Mouse (Mus musculus): Measurements from ENCODE around the gene Crygs. TPM values are rescaled to one million over a fixed set of nuclear protein-coding genes. Genes with fewer than 3 reads are reported as not detected.

The Crygs gene
- polyA plus RNA-seq, 1 experiment from 2014 or later, result 0.24 TPM

DNA sequence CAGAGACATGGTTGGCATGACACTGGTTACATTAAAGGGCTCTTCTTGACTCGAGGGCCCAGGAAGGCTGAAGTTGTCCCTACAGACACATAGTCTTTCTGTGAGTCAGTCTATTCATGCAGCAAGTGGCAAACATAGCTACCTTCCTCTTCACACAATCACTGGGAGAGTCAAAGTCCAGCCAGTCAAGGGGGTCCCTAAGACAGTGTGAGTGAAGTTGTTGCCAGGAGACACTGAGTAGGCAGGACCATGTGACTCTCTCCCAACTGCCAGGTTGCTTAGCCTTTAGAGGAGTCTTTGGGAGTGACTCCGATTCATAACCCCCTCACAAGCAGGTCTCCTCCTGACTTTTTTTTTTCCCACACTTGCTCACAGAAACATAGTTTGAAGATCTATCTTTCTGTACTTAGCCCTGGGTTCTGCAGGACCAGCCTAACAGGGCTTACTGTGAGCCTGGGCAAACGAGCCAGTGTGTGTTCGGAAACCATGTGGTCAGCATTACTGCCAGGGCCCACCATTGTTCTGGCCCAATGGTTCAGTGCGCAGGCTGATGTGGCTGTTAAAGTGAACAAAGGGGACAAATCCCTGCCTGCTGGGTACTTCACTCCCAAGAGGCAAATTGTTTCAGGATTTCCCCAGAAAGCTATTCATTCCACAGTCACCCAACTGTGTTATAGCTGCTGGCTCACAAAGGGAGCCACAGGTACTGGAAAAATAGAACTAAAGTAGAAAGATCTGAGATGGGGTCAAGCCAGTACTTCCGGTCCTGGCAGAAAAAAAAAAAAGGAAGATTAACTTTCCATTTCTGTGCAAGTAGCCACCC, 11.1 kb downstream of the Crygs start:
- Histone ChIP-seq H3K4me3 (ENCODE audit: low read depth, low read length) (no peak overlapping the region), H3K9me3 (replicated peaks; ENCODE audit: control insufficient read depth, low read length) (no peaks in the 10 kb centered on the region), H3K27ac (ENCODE audit: low read depth, low read length) (no peak overlapping the region), H3K9ac (ENCODE audit: low read depth, low read length) (no peak overlapping the region), H3K4me2 (no peak overlapping the region), H3K36me3 (ENCODE audit: control insufficient read depth, insufficient read depth, low read length) (no peaks in the 10 kb centered on the region), H3K27me3 (ENCODE audit: control insufficient read depth, insufficient read depth, low read length) (no peaks in the 10 kb centered on the region), H3K4me1 (ENCODE audit: control insufficient read depth, insufficient read depth, low read length) (no peaks in the 10 kb centered on the region)
- ATAC-seq (replicated peaks; ENCODE audit: insufficient number of reproducible peaks, low FRiP score, low TSS enrichment), result no peak
- 65% methylated on average over 6 of the region's 6 CpGs for WGBS (ENCODE audit: insufficient replicate concordance)

GRCm38 (mm10) chr16:22798520-22798919, 12.9 kb downstream of the Crygs start:
- Histone ChIP-seq H3K27ac (ENCODE audit: low read depth, low read length) (no peak overlapping the region), H3K9me3 (replicated peaks; ENCODE audit: control insufficient read depth, low read length) (no peaks in the 10 kb centered on the region), H3K4me3 (ENCODE audit: low read depth, low read length) (no peak overlapping the region), H3K4me1 (ENCODE audit: control insufficient read depth, insufficient read depth, low read length) (no peaks in the 10 kb centered on the region), H3K9ac (ENCODE audit: low read depth, low read length) (no peak overlapping the region), H3K4me2 (no peak overlapping the region), H3K27me3 (ENCODE audit: control insufficient read depth, insufficient read depth, low read length) (no peaks in the 10 kb centered on the region), H3K36me3 (ENCODE audit: control insufficient read depth, insufficient read depth, low read length) (no peaks in the 10 kb centered on the region)
- ATAC-seq (replicated peaks; ENCODE audit: insufficient number of reproducible peaks, low FRiP score, low TSS enrichment), result no peak
- 71% methylated on average over 3 of the region's 3 CpGs for WGBS (ENCODE audit: insufficient replicate concordance)

DNA sequence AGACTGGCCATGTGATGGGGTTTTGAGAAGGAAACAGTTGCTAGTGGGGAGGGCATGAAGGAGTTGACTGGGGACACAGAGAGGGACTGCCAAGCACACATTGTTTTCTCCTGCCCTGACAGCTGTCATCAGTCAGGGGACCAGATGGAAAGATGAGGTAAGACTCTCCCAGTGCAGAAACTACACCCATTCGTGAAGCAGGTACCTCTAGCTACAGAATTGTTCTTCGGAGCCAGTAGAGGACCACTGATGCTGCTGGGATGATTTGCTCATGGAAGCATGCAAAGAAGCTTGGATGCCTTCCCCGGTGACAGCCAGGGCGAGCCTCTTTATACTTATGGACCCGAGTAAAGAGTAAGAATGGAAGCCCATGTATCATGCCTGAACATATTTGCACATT, 13.9 kb downstream of the Crygs start:
- 74% methylated on average over 5 of the region's 5 CpGs for WGBS (ENCODE audit: insufficient replicate concordance)
- H3K4me3 ChIP-seq (ENCODE audit: low read depth, low read length), result no peak overlapping the region
- no peak overlapping the region for H3K4me2 ChIP-seq
- H3K36me3 ChIP-seq (ENCODE audit: control insufficient read depth, insufficient read depth, low read length), result no peaks in the 10 kb centered on the region
- H3K27me3 ChIP-seq (ENCODE audit: control insufficient read depth, insufficient read depth, low read length), result no peaks in the 10 kb centered on the region
- H3K4me1 ChIP-seq (ENCODE audit: control insufficient read depth, insufficient read depth, low read length), result no peaks in the 10 kb centered on the region
- no peak overlapping the region for H3K9ac ChIP-seq (ENCODE audit: low read depth, low read length)
- H3K27ac ChIP-seq (ENCODE audit: low read depth, low read length), result no peak overlapping the region
- ATAC-seq (replicated peaks; ENCODE audit: insufficient number of reproducible peaks, low FRiP score, low TSS enrichment), result no peak
- no peaks in the 10 kb centered on the region for H3K9me3 ChIP-seq (replicated peaks; ENCODE audit: control insufficient read depth, low read length)

GRCm38 (mm10) chr16:22795497-22795896, 15.9 kb downstream of the Crygs start:
- H3K9me3 ChIP-seq (replicated peaks; ENCODE audit: control insufficient read depth, low read length), result no peaks in the 10 kb centered on the region
- H3K36me3 ChIP-seq (ENCODE audit: control insufficient read depth, insufficient read depth, low read length), result no peaks in the 10 kb centered on the region
- H3K4me2 ChIP-seq, result no peak overlapping the region
- 83% methylated on average over 3 of the region's 3 CpGs for WGBS (ENCODE audit: insufficient replicate concordance)
- H3K27ac ChIP-seq (ENCODE audit: low read depth, low read length), result no peak overlapping the region
- no peak overlapping the region for H3K4me3 ChIP-seq (ENCODE audit: low read depth, low read length)
- peaks cover 5% of the 10 kb centered on the region; the same call in 1 of the 2 replicates for H3K4me1 ChIP-seq (ENCODE audit: control insufficient read depth, insufficient read depth, low read length)
- no peak overlapping the region for H3K9ac ChIP-seq (ENCODE audit: low read depth, low read length)
- H3K27me3 ChIP-seq (ENCODE audit: control insufficient read depth, insufficient read depth, low read length), result no peaks in the 10 kb centered on the region
- no peak for ATAC-seq (replicated peaks; ENCODE audit: insufficient number of reproducible peaks, low FRiP score, low TSS enrichment)

DNA sequence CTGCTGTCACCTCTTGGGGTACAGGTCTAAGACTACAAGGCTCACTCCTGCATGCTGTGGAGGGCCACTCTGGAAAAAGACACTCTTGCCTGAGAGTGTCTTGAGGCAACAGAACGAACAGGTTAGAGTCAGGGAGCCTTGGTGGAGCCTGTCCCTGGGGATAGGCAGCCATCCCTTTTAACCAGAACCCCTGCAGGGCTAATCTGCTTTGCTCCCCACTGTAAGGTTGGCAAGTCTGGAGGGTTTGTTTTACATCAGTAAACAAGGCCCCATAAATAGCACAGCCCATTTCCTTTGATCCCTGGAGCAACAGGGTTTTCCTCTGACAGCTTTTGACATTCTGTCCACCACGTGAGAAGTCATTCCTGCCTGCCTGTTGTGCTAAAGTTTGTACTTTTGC, 20.1 kb downstream of the Crygs start:
- no peaks in the 10 kb centered on the region for H3K36me3 ChIP-seq (ENCODE audit: control insufficient read depth, insufficient read depth, low read length)
- H3K27ac ChIP-seq (ENCODE audit: low read depth, low read length), result no peak overlapping the region
- no peak overlapping the region for H3K4me3 ChIP-seq (ENCODE audit: low read depth, low read length)
- H3K9ac ChIP-seq (ENCODE audit: low read depth, low read length), result no peak overlapping the region
- WGBS (ENCODE audit: insufficient replicate concordance), result 10% methylated on average over 2 of the region's 2 CpGs
- no peaks in the 10 kb centered on the region for H3K27me3 ChIP-seq (ENCODE audit: control insufficient read depth, insufficient read depth, low read length)
- ATAC-seq (replicated peaks; ENCODE audit: insufficient number of reproducible peaks, low FRiP score, low TSS enrichment), result no peak
- H3K9me3 ChIP-seq (replicated peaks; ENCODE audit: control insufficient read depth, low read length), result no peaks in the 10 kb centered on the region
- peaks cover 5% of the 10 kb centered on the region; the same call in 1 of the 2 replicates for H3K4me1 ChIP-seq (ENCODE audit: control insufficient read depth, insufficient read depth, low read length)
- no peak overlapping the region for H3K4me2 ChIP-seq

DNA sequence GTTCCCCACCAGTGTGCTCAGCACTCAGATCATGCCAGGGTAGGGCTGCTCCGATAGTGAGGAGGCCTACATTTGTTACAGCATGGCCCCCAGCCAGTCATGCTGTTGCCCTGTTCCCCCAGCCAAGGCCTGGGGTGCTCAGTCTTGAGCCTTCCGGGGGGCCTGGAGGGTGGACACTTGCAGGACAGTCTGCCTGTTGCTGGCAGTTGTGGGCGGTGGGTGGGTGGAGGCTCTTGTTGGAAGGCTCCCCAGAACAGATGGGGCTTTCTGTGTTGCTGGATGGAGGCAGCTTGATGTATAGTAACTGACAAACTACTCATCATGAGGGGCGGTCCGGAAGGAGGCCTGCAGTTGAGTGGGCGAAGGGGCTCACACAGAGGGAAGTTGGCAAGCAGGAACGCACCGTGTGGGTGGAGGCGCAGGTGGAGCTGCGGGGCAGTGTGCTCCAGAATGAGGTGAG, 21.4 kb downstream of the Crygs start:
- no peak overlapping the region for H3K9ac ChIP-seq (ENCODE audit: low read depth, low read length)
- no peak for ATAC-seq (replicated peaks; ENCODE audit: insufficient number of reproducible peaks, low FRiP score, low TSS enrichment)
- no peak overlapping the region for H3K27ac ChIP-seq (ENCODE audit: low read depth, low read length)
- WGBS (ENCODE audit: insufficient replicate concordance), result 50% methylated on average over 10 of the region's 10 CpGs
- H3K4me3 ChIP-seq (ENCODE audit: low read depth, low read length), result no peak overlapping the region
- H3K4me1 ChIP-seq (ENCODE audit: control insufficient read depth, insufficient read depth, low read length), result peaks cover 5% of the 10 kb centered on the region; the same call in 1 of the 2 replicates
- H3K36me3 ChIP-seq (ENCODE audit: control insufficient read depth, insufficient read depth, low read length), result no peaks in the 10 kb centered on the region
- no peaks in the 10 kb centered on the region for H3K27me3 ChIP-seq (ENCODE audit: control insufficient read depth, insufficient read depth, low read length)
- no peaks in the 10 kb centered on the region for H3K9me3 ChIP-seq (replicated peaks; ENCODE audit: control insufficient read depth, low read length)
- H3K4me2 ChIP-seq, result no peak overlapping the region

DNA sequence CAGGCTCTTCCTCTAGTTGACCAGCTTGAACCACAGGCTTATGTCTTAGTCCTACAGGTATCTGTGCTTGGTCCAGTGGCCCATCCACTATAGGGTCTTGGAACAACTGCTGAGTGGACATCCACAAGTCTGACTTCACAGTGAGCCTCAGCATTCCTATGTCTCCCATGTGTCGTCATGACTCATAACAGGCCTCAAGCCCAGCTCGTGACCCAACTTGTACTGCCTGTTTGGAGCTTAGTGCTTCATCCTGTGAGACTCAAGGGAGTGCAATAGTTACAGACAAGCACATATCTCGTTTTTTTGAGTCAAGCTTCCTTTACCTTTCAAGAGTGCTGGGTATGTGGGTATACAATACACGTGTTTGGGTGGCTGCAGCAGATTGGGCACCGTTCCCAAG, 28.7 kb downstream of the Crygs start:
- Histone ChIP-seq H3K36me3 (ENCODE audit: control insufficient read depth, insufficient read depth, low read length) (no peaks in the 10 kb centered on the region), H3K9ac (ENCODE audit: low read depth, low read length) (no peak overlapping the region), H3K27me3 (ENCODE audit: control insufficient read depth, insufficient read depth, low read length) (no peaks in the 10 kb centered on the region), H3K27ac (ENCODE audit: low read depth, low read length) (no peak overlapping the region), H3K4me2 (no peak overlapping the region), H3K4me3 (ENCODE audit: low read depth, low read length) (no peak overlapping the region), H3K9me3 (replicated peaks; ENCODE audit: control insufficient read depth, low read length) (no peaks in the 10 kb centered on the region), H3K4me1 (ENCODE audit: control insufficient read depth, insufficient read depth, low read length) (no peaks in the 10 kb centered on the region)
- 74% methylated on average over 5 of the region's 5 CpGs for WGBS (ENCODE audit: insufficient replicate concordance)
- ATAC-seq (replicated peaks; ENCODE audit: insufficient number of reproducible peaks, low FRiP score, low TSS enrichment), result no peak

DNA sequence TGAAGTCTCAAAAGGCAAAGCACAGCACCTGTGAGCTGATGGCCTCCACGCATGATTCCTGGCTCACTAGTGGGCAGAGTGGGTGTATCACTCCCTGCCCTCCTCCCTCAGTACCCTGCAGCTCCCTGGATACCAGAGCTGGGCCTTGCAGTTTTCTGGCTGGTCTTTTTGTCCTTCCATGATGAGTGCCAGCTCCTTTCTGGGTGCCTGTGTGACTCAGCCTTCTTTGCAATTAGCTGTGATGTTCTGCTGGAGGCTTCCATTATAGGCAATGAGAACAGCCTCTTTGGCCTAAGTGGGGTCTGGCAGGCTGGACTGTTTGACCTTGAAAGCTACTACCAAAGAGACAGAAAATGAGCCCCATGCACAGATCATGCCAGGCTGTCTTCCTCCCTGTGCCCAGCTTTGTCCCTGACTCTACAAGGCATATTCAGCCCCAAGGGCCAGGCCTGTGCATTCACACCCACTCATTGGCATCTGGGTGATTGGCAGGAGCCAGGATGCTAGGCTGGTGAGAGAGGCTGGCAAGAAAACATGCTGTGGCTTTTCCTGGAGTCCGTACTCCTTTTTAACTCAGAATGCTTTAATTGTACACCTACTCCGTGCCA, 32.0 kb downstream of the Crygs start:
- no peak for ATAC-seq (replicated peaks; ENCODE audit: insufficient number of reproducible peaks, low FRiP score, low TSS enrichment)
- no peaks in the 10 kb centered on the region for H3K4me1 ChIP-seq (ENCODE audit: control insufficient read depth, insufficient read depth, low read length)
- no peak overlapping the region for H3K4me3 ChIP-seq (ENCODE audit: low read depth, low read length)
- H3K4me2 ChIP-seq, result no peak overlapping the region
- H3K9me3 ChIP-seq (replicated peaks; ENCODE audit: control insufficient read depth, low read length), result no peaks in the 10 kb centered on the region
- no peak overlapping the region for H3K27ac ChIP-seq (ENCODE audit: low read depth, low read length)
- no peaks in the 10 kb centered on the region for H3K36me3 ChIP-seq (ENCODE audit: control insufficient read depth, insufficient read depth, low read length)
- no peak overlapping the region for H3K9ac ChIP-seq (ENCODE audit: low read depth, low read length)
- 84% methylated on average over 3 of the region's 3 CpGs for WGBS (ENCODE audit: insufficient replicate concordance)
- H3K27me3 ChIP-seq (ENCODE audit: control insufficient read depth, insufficient read depth, low read length), result no peaks in the 10 kb centered on the region

Measured in heart, embryonic 11.5 days (tissue).